Mouse (Mus musculus): ENCODE data around the gene Ager.

The Ager gene

GRCm38 (mm10) chr17:34585877-34586771, 11.5 kb upstream of the Ager start:
- DNase-seq (ENCODE audit: low spot score) = no peak

GRCm38 (mm10) chr17:34586796-34587422, 10.8 kb upstream of the Ager start:
- peak; percentile 55 for DNase-seq (ENCODE audit: low spot score)

GRCm38 (mm10) chr17:34587423-34587811, 10.2 kb upstream of the Ager start:
- DNase-seq (ENCODE audit: low spot score) = peak; percentile 92

- DNase-seq (ENCODE audit: low spot score) = peak; percentile 43
Observed at GRCm38 (mm10) chr17:34587814-34588213, 9.8 kb upstream of the Ager start.

GRCm38 (mm10) chr17:34588767-34589166, 8.9 kb upstream of the Ager start:
- no peak for DNase-seq (ENCODE audit: low spot score)

GRCm38 (mm10) chr17:34589206-34589605, 8.5 kb upstream of the Ager start:
- DNase-seq (ENCODE audit: low spot score) = no peak

- DNase-seq (ENCODE audit: low spot score) = no peak
Observed at GRCm38 (mm10) chr17:34589681-34590101, 8.0 kb upstream of the Ager start, which contains the start of gene Gpsm3. Gpsm3 (plus strand) TSS chr17:34589806.

GRCm38 (mm10) chr17:34590154-34590987, 7.3 kb upstream of the Ager start:
- no peak for DNase-seq (ENCODE audit: low spot score)

- DNase-seq (ENCODE audit: low spot score) = no peak
Observed at GRCm38 (mm10) chr17:34591029-34591993, 6.4 kb upstream of the Ager start, which contains the start of gene Pbx2. Pbx2 (plus strand) TSS chr17:34591266.

- DNase-seq (ENCODE audit: low spot score) = peak; percentile 92
Observed at GRCm38 (mm10) chr17:34591994-34592375, 5.7 kb upstream of the Ager start.

- DNase-seq (ENCODE audit: low spot score) = peak; percentile 68
Observed at GRCm38 (mm10) chr17:34592581-34593549, 4.8 kb upstream of the Ager start.

GRCm38 (mm10) chr17:34593752-34594525, 3.7 kb upstream of the Ager start:
- DNase-seq (ENCODE audit: low spot score) = no peak

GRCm38 (mm10) chr17:34596098-34596497, 1.6 kb upstream of the Ager start:
- no peak for DNase-seq (ENCODE audit: low spot score)

- no peak for DNase-seq (ENCODE audit: low spot score)
Observed at GRCm38 (mm10) chr17:34599891-34600290, 2.2 kb downstream of the Ager start.

GRCm38 (mm10) chr17:34601796-34602195, 4.1 kb downstream of the Ager start:
- no peak for DNase-seq (ENCODE audit: low spot score)

- peak; percentile 100 for DNase-seq (ENCODE audit: low spot score)
Observed at GRCm38 (mm10) chr17:34603375-34604060, 5.9 kb downstream of the Ager start, which contains the start of gene Rnf5. Rnf5 (minus strand) TSS chr17:34603690.

- peak; percentile 100 for DNase-seq (ENCODE audit: low spot score)
Observed at GRCm38 (mm10) chr17:34604061-34604508, 6.4 kb downstream of the Ager start, which contains the start of gene Agpat1. Agpat1 (plus strand) TSS chr17:34604262.

Data from adipocyte (in vitro differentiated cells).